Mouse (Mus musculus): ENCODE results near the gene Brat1.

- TF ChIP-seq EP300 (IDR thresholded peaks at IDR 0.05; ENCODE audit: low read depth) = no peak
- TF ChIP-seq CTCF (IDR thresholded peaks at IDR 0.05; ENCODE audit: low read depth) = no peak
These were observed 43.6 kb downstream of the Brat1 start for GRCm38 (mm10) chr5:140748425-140748824.
